Mouse (Mus musculus): ENCODE measurements around the gene Cnst. TPM values are rescaled to one million over a fixed set of nuclear protein-coding genes. Genes with fewer than 3 reads are reported as not detected.

The Cnst gene
- polyA plus RNA-seq, 2 experiments, result 9.5 to 10.2 TPM

GRCm38 (mm10) chr1:179611182-179611581 is 65.0 kb downstream of the Cnst start:
- H3K36me3 ChIP-seq (replicated peaks; ENCODE audit: control insufficient read depth, insufficient read depth, low read depth), result peaks cover 11% of the 10 kb centered on the region
- no peak for TF ChIP-seq CTCF (IDR thresholded peaks at IDR 0.05; ENCODE audit: low read depth)
- 0 out of 2 replicates have a peak, but pooled peaks have one; percentile 12 for TF ChIP-seq EP300 (IDR thresholded peaks at IDR 0.05; ENCODE audit: low read depth)
- H3K9me3 ChIP-seq (ENCODE audit: control insufficient read depth, low read length), result no peaks in the 10 kb centered on the region
- H3K4me1 ChIP-seq (replicated peaks; ENCODE audit: control insufficient read depth in 2 of 2, insufficient read depth in 2 of 2, low read length in 1 of 2), result peaks cover 0 to 4% of the 10 kb centered on the region in 2 experiments; a peak in 2 of 4 replicates
- no peak overlapping the region for H3K9ac ChIP-seq (replicated peaks)
- no peak overlapping the region for H3K4me2 ChIP-seq (ENCODE audit: low read depth)
- H3K27ac ChIP-seq, result no peak overlapping the region
- ATAC-seq (ENCODE audit: insufficient read depth) (peak; percentile 84), DNase-seq (ENCODE audit: low read depth in 3 of 3, low spot score in 3 of 3) (no peak)
- no peaks in the 10 kb centered on the region for H3K27me3 ChIP-seq (ENCODE audit: control insufficient read depth, insufficient read depth, low read length)
- WGBS (ENCODE audit: insufficient replicate concordance), result 24% methylated on average over 5 of the region's 5 CpGs
- H3K4me3 ChIP-seq (ENCODE audit: insufficient read depth in 1 of 2, low read depth in 2 of 2, low read length in 2 of 2), result no peak overlapping the region

- Histone ChIP-seq H3K36me3 (replicated peaks; ENCODE audit: control insufficient read depth, insufficient read depth, low read depth) (peaks cover 11% of the 10 kb centered on the region), H3K4me2 (ENCODE audit: low read depth) (no peak overlapping the region), H3K4me3 (ENCODE audit: insufficient read depth in 1 of 2, low read depth in 2 of 2, low read length in 2 of 2) (no peak overlapping the region), H3K9ac (replicated peaks) (no peak overlapping the region), H3K9me3 (ENCODE audit: control insufficient read depth, low read length) (no peaks in the 10 kb centered on the region), H3K27me3 (ENCODE audit: control insufficient read depth, insufficient read depth, low read length) (no peaks in the 10 kb centered on the region), H3K27ac (no peak overlapping the region), H3K4me1 (replicated peaks; ENCODE audit: control insufficient read depth in 2 of 2, insufficient read depth in 2 of 2, low read length in 1 of 2) (peaks cover 0 to 4% of the 10 kb centered on the region in 2 experiments; a peak in 2 of 4 replicates)
- no peak for TF ChIP-seq CTCF (IDR thresholded peaks at IDR 0.05; ENCODE audit: low read depth)
- WGBS (ENCODE audit: insufficient replicate concordance), result 88% methylated on average over 6 of the region's 6 CpGs
- no peak for ATAC-seq (ENCODE audit: insufficient read depth)
- DNase-seq (ENCODE audit: low read depth in 3 of 3, low spot score in 3 of 3), result no peak
These were observed 66.2 kb downstream of the Cnst start for GRCm38 (mm10) chr1:179612418-179612817.

DNA sequence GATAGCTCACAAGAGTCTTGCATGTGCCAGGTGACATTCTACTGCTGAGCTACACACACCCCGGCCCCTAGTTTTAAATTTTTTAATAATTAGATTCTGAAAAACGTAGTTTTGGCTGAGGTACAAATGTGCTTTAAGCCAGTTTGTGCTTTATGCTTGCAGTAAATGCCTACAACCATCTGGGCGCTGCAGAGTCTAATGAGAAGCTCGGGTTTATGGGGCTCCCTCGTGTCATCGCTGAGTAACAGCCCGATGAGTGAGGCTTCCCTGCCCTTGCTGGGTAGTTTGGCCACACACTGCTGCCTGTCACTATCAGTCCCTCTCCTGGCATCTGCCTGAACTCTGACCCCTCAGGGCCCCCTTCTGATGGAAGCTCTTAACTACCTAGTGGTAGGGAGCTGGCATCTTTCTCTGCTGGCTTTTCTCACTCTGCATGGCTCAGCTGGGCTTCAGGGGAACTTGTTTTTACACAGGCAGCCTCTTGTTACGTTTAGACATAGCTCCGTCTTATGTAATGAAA is 66.9 kb downstream of the Cnst start:
- no peak for ATAC-seq (ENCODE audit: insufficient read depth)
- H3K27me3 ChIP-seq (ENCODE audit: control insufficient read depth, insufficient read depth, low read length), result no peaks in the 10 kb centered on the region

GRCm38 (mm10) chr1:179617426-179617825 is 71.3 kb downstream of the Cnst start:
- WGBS (ENCODE audit: insufficient replicate concordance), result 81% methylated on average over 7 of the region's 7 CpGs
- no peak overlapping the region for H3K9ac ChIP-seq (replicated peaks)
- no peak for DNase-seq (ENCODE audit: low read depth in 3 of 3, low spot score in 3 of 3)
- no peaks in the 10 kb centered on the region for H3K9me3 ChIP-seq (ENCODE audit: control insufficient read depth, low read length)
- H3K4me3 ChIP-seq (ENCODE audit: insufficient read depth in 1 of 2, low read depth in 2 of 2, low read length in 2 of 2), result no peak overlapping the region
- H3K27me3 ChIP-seq (ENCODE audit: control insufficient read depth, insufficient read depth, low read length), result no peaks in the 10 kb centered on the region
- H3K4me1 ChIP-seq (replicated peaks; ENCODE audit: control insufficient read depth in 2 of 2, insufficient read depth in 2 of 2, low read length in 1 of 2), result no peaks in the 10 kb centered on the region
- H3K4me2 ChIP-seq (ENCODE audit: low read depth), result no peak overlapping the region
- no peak overlapping the region for H3K27ac ChIP-seq
- H3K36me3 ChIP-seq (replicated peaks; ENCODE audit: control insufficient read depth, insufficient read depth, low read depth), result no peaks in the 10 kb centered on the region
- no peak for ATAC-seq (ENCODE audit: insufficient read depth)
- no peak for TF ChIP-seq EP300 (IDR thresholded peaks at IDR 0.05; ENCODE audit: low read depth)
- TF ChIP-seq CTCF (IDR thresholded peaks at IDR 0.05; ENCODE audit: low read depth), result no peak

More for the DNA sequence above, 66.9 kb downstream of the Cnst start:
- no peaks in the 10 kb centered on the region for H3K9me3 ChIP-seq (ENCODE audit: control insufficient read depth, low read length)
- no peak overlapping the region for H3K27ac ChIP-seq
- 77% methylated on average over 9 of the region's 9 CpGs for WGBS (ENCODE audit: insufficient replicate concordance)
- H3K4me1 ChIP-seq (replicated peaks; ENCODE audit: control insufficient read depth in 2 of 2, insufficient read depth in 2 of 2, low read length in 1 of 2), result peaks cover 0 to 4% of the 10 kb centered on the region in 2 experiments; a peak in 2 of 4 replicates
- DNase-seq (ENCODE audit: low read depth in 3 of 3, low spot score in 3 of 3), result no peak
- peaks cover 11% of the 10 kb centered on the region for H3K36me3 ChIP-seq (replicated peaks; ENCODE audit: control insufficient read depth, insufficient read depth, low read depth)
- H3K9ac ChIP-seq (replicated peaks), result no peak overlapping the region
- H3K4me2 ChIP-seq (ENCODE audit: low read depth), result no peak overlapping the region
- TF ChIP-seq EP300 (IDR thresholded peaks at IDR 0.05; ENCODE audit: low read depth), result no peak
- no peak for TF ChIP-seq CTCF (IDR thresholded peaks at IDR 0.05; ENCODE audit: low read depth)
- no peak overlapping the region for H3K4me3 ChIP-seq (ENCODE audit: insufficient read depth in 1 of 2, low read depth in 2 of 2, low read length in 2 of 2)

DNA sequence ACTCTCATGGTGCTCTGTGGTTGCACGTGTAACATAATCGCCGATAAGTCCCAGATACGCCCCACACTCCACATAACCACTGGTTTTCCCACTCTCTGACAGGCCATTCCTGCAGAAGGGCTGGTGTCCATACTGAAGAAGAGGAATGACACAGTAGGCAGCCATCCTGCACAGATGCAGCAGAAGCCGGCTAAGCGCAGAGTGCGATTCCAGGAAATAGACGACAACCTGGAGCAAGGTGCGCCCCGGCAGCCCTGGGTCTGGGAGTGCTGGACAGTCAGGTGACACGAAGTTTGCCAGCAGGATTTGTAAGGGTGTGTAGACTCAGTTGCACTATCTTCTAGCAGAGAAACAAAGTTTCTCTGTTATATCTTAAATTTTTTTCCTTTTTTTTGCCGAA is 76.5 kb downstream of the Cnst start:
- no peak for TF ChIP-seq CTCF (IDR thresholded peaks at IDR 0.05; ENCODE audit: low read depth)
- TF ChIP-seq EP300 (IDR thresholded peaks at IDR 0.05; ENCODE audit: low read depth), result no peak
- peaks cover 10% of the 10 kb centered on the region for H3K36me3 ChIP-seq (replicated peaks; ENCODE audit: control insufficient read depth, insufficient read depth, low read depth)
- no peak overlapping the region for H3K27ac ChIP-seq
- H3K4me1 ChIP-seq (replicated peaks; ENCODE audit: control insufficient read depth in 2 of 2, insufficient read depth in 2 of 2, low read length in 1 of 2), result no peaks in the 10 kb centered on the region
- no peak overlapping the region for H3K4me2 ChIP-seq (ENCODE audit: low read depth)
- 92% methylated on average over 12 of the region's 12 CpGs for WGBS (ENCODE audit: insufficient replicate concordance)
- no peak overlapping the region for H3K4me3 ChIP-seq (ENCODE audit: insufficient read depth in 1 of 2, low read depth in 2 of 2, low read length in 2 of 2)
- no peak overlapping the region for H3K9ac ChIP-seq (replicated peaks)
- DNase-seq (ENCODE audit: low read depth in 3 of 3, low spot score in 3 of 3) (no peak), ATAC-seq (ENCODE audit: insufficient read depth) (no peak)
- no peaks in the 10 kb centered on the region for H3K27me3 ChIP-seq (ENCODE audit: control insufficient read depth, insufficient read depth, low read length)
- no peaks in the 10 kb centered on the region for H3K9me3 ChIP-seq (ENCODE audit: control insufficient read depth, low read length)

All from liver, embryonic 14.5 days (tissue).